Mouse (Mus musculus) skeletal muscle tissue, postnatal 0 days (tissue): ENCODE measurements around the gene Rab42. TPM values are rescaled to one million over a fixed set of nuclear protein-coding genes. Genes with fewer than 3 reads are reported as not detected.

Experiments
- polyA plus RNA-seq: library from polyadenylated mRNA; unstranded; fragments of >200 nt; fragmentation: Nextera tagmentation; extraction: Ambion mirVana; gene quantifications from 2 replicates; pipeline ENCODE4 v1.2.1, GENCODE M21; 2015

Rab42 gene
- polyA plus RNA-seq = 1.4 and 1.8 TPM in 2 replicates

GRCm38 (mm10) chr4:132302939-132303479 lies at the start of gene Rab42:
Gene Rab42, minus strand, starts transcription at chr4:132303385.

GRCm38 (mm10) chr4:132329115-132329834 lies 26.1 kb upstream of the Rab42 start, which contains the start of gene Trnau1ap:
Gene Trnau1ap, minus strand, starts transcription at chr4:132329538.

GRCm38 (mm10) chr4:132274156-132274862 lies 28.9 kb downstream of the Rab42 start, which contains the start of gene Taf12:
Gene Taf12, plus strand, starts transcription at chr4:132274375.

DNA sequence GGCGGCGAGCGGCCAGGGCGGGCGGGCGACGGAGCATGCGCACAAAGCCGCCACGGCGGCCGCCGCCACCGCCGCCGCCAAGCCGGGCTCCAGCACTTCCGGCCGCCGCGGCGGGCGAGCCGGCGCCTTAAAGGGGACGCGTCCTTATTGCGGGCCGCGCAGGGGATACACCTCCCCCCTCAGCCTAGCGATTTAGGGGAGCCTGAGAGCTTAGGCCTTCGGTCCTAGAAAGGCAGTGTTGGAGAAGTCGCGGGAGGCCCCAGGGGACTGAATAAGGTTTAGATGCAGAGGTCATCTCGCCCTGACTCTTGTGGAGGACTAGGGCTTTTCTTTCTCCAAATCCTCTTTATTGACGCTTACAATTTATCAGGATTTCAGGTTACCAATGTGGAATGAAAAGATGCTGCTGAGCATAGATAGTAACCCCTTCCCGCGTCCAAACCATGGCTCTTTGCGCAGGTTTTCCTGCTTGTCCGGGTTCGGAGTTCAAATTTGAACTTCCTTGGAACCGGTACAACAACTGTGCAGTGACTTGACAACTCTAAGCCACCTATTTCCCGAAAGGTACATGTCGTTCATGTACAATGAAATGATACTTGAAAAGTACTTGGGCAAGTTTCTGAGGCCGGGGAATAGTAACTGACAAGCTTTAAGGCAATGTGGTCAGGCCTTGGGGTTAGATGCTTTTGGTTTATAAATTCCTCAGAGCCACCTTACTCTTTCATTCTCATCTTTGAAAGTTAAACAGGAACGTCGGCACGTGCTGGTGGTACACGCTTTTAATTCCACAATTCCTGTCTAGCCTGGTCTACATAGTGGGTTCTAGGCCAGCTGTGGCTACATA lies 41.4 kb downstream of the Rab42 start, which contains the start of gene Gmeb1:
TSS of gene Gmeb1 (minus strand) at position 89 of the 844 bp plus-strand sequence.

Other genes with a start within 250 kb of the Rab42 start
- 0.16 TPM in 1 of 2 replicates, not detected in the other for gene Gm10300, start 228.7 kb downstream of the Rab42 start, polyA plus RNA-seq
- gene Epb41, start 228.1 kb downstream of the Rab42 start, polyA plus RNA-seq = 8.5 and 11.2 TPM in 2 replicates
- 0.04 and 0.07 TPM in 2 replicates for gene Oprd1, start 158.9 kb downstream of the Rab42 start, polyA plus RNA-seq
- 43.1 and 43.5 TPM in 2 replicates for gene Ythdf2, start 91.1 kb downstream of the Rab42 start, polyA plus RNA-seq
- gene Gmeb1, start 41.8 kb downstream of the Rab42 start, polyA plus RNA-seq = 13.6 and 14.6 TPM in 2 replicates
- gene Taf12, start 29.0 kb downstream of the Rab42 start, polyA plus RNA-seq = 31.2 and 34.5 TPM in 2 replicates
- 35.2 and 40.5 TPM in 2 replicates for gene Trnau1ap, start 26.2 kb upstream of the Rab42 start, polyA plus RNA-seq
- 20.3 and 21.6 TPM in 2 replicates for gene Rcc1, start 50.2 kb upstream of the Rab42 start, polyA plus RNA-seq
- gene Phactr4, start 119.1 kb upstream of the Rab42 start, polyA plus RNA-seq = 6.8 and 7.3 TPM in 2 replicates
- 8.7 and 8.8 TPM in 2 replicates for gene Med18, start 160.5 kb upstream of the Rab42 start, polyA plus RNA-seq
- 1.9 and 4.3 TPM in 2 replicates for gene Sesn2, start 207.1 kb upstream of the Rab42 start, polyA plus RNA-seq
- gene Atpif1, start 230.3 kb upstream of the Rab42 start, polyA plus RNA-seq = 522 and 530 TPM in 2 replicates
- gene Dnajc8, start 232.2 kb upstream of the Rab42 start, polyA plus RNA-seq = 75.9 and 86.2 TPM in 2 replicates